Mouse (Mus musculus): ENCODE data around the gene Junb. TPM values are rescaled to one million over a fixed set of nuclear protein-coding genes. Genes with fewer than 3 reads are reported as not detected.

The Junb gene
- polyA plus RNA-seq, 1 experiment: 158 TPM

GRCm38 (mm10) chr8:84987903-84988302, 9.4 kb upstream of the Junb start:
- no peak for TF ChIP-seq MYOD1 (IDR thresholded peaks at IDR 0.05; ENCODE audit: control insufficient read depth, insufficient read length, low read depth)
- TF ChIP-seq MYOG (IDR thresholded peaks at IDR 0.05; ENCODE audit: control insufficient read depth, extremely low read depth, insufficient read length): no peak
- no peak for TF ChIP-seq USF1 (IDR thresholded peaks at IDR 0.05; ENCODE audit: low read depth)
- TF ChIP-seq MAX (IDR thresholded peaks at IDR 0.05): no peak
- TF ChIP-seq FOSL1 (IDR thresholded peaks at IDR 0.05; ENCODE audit: insufficient read depth, low read length, poor library complexity, severe bottlenecking): no peak
- no peak for TF ChIP-seq CTCF (IDR thresholded peaks at IDR 0.05; ENCODE audit: control insufficient read depth, insufficient read depth, insufficient read length)
- no peak for TF ChIP-seq CEBPB (IDR thresholded peaks at IDR 0.05; ENCODE audit: low read depth)
- Histone ChIP-seq H3K36me3 (ENCODE audit: control insufficient read depth, insufficient read depth) (no peaks in the 10 kb centered on the region), H3K79me3 (ENCODE audit: low read depth) (no peaks in the 10 kb centered on the region), H3K79me2 (ENCODE audit: control insufficient read depth, insufficient read depth) (no peaks in the 10 kb centered on the region), H3ac (ENCODE audit: control insufficient read depth, insufficient read length, low read depth) (no peak overlapping the region), H3K4me3 (ENCODE audit: insufficient read depth, poor library complexity, severe bottlenecking) (no peak overlapping the region), H3K27me3 (ENCODE audit: control insufficient read depth, insufficient read depth, insufficient read length) (no peaks in the 10 kb centered on the region)

GRCm38 (mm10) chr8:84987388-84987787, 8.9 kb upstream of the Junb start:
- Histone ChIP-seq H3K79me3 (ENCODE audit: low read depth) (no peaks in the 10 kb centered on the region), H3K27me3 (ENCODE audit: control insufficient read depth, insufficient read depth, insufficient read length) (no peaks in the 10 kb centered on the region), H3ac (ENCODE audit: control insufficient read depth, insufficient read length, low read depth) (no peak overlapping the region), H3K79me2 (ENCODE audit: control insufficient read depth, insufficient read depth) (no peaks in the 10 kb centered on the region), H3K4me3 (ENCODE audit: insufficient read depth, poor library complexity, severe bottlenecking) (no peak overlapping the region), H3K36me3 (ENCODE audit: control insufficient read depth, insufficient read depth) (no peaks in the 10 kb centered on the region)
- TF ChIP-seq USF1 (IDR thresholded peaks at IDR 0.05; ENCODE audit: low read depth): no peak
- no peak for TF ChIP-seq CEBPB (IDR thresholded peaks at IDR 0.05; ENCODE audit: low read depth)
- no peak for TF ChIP-seq MYOD1 (IDR thresholded peaks at IDR 0.05; ENCODE audit: control insufficient read depth, insufficient read length, low read depth)
- TF ChIP-seq FOSL1 (IDR thresholded peaks at IDR 0.05; ENCODE audit: insufficient read depth, low read length, poor library complexity, severe bottlenecking): no peak
- TF ChIP-seq CTCF (IDR thresholded peaks at IDR 0.05; ENCODE audit: control insufficient read depth, insufficient read depth, insufficient read length): no peak
- TF ChIP-seq MYOG (IDR thresholded peaks at IDR 0.05; ENCODE audit: control insufficient read depth, extremely low read depth, insufficient read length): no peak
- no peak for TF ChIP-seq MAX (IDR thresholded peaks at IDR 0.05)

DNA sequence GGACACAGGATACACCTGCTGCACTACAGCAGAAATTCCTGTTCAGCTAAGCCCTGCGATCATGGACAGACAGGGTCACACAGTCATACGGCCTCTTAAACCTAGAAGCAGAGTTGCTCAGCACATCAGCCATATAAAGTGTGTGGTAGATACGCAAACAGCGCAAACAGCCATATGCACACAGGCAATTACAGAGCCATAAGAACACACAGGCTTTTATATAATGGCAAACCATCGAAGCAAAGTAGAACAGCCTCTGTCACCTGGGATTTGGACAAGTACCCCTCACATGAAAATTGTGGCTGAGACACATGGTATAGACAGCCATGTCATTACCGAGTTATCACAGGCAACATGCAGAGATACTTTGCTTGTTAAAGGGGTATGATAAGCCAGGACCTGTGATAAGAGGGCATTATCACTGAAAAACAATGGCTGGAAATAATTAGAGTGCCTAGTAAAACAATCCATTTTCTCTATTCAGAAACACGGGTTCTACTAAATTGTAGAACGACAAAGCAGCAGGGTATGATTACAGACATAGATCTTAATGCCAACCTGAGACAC, 7.9 kb upstream of the Junb start:
- TF ChIP-seq MYOD1 (IDR thresholded peaks at IDR 0.05; ENCODE audit: control insufficient read depth, insufficient read length, low read depth): no peak
- TF ChIP-seq CEBPB (IDR thresholded peaks at IDR 0.05; ENCODE audit: low read depth): no peak
- TF ChIP-seq MAX (IDR thresholded peaks at IDR 0.05): no peak
- no peak for TF ChIP-seq CTCF (IDR thresholded peaks at IDR 0.05; ENCODE audit: control insufficient read depth, insufficient read depth, insufficient read length)
- no peak for TF ChIP-seq FOSL1 (IDR thresholded peaks at IDR 0.05; ENCODE audit: insufficient read depth, low read length, poor library complexity, severe bottlenecking)
- no peak for TF ChIP-seq MYOG (IDR thresholded peaks at IDR 0.05; ENCODE audit: control insufficient read depth, extremely low read depth, insufficient read length)
- TF ChIP-seq USF1 (IDR thresholded peaks at IDR 0.05; ENCODE audit: low read depth): no peak
- no peaks in the 10 kb centered on the region for H3K79me2 ChIP-seq (ENCODE audit: control insufficient read depth, insufficient read depth)
- peak overlapping the region; percentile 66 for H3ac ChIP-seq (ENCODE audit: control insufficient read depth, insufficient read length, low read depth)
- H3K4me3 ChIP-seq (ENCODE audit: insufficient read depth, poor library complexity, severe bottlenecking): no peak overlapping the region
- no peaks in the 10 kb centered on the region for H3K36me3 ChIP-seq (ENCODE audit: control insufficient read depth, insufficient read depth)
- no peaks in the 10 kb centered on the region for H3K79me3 ChIP-seq (ENCODE audit: low read depth)
- H3K27me3 ChIP-seq (ENCODE audit: control insufficient read depth, insufficient read depth, insufficient read length): no peaks in the 10 kb centered on the region

DNA sequence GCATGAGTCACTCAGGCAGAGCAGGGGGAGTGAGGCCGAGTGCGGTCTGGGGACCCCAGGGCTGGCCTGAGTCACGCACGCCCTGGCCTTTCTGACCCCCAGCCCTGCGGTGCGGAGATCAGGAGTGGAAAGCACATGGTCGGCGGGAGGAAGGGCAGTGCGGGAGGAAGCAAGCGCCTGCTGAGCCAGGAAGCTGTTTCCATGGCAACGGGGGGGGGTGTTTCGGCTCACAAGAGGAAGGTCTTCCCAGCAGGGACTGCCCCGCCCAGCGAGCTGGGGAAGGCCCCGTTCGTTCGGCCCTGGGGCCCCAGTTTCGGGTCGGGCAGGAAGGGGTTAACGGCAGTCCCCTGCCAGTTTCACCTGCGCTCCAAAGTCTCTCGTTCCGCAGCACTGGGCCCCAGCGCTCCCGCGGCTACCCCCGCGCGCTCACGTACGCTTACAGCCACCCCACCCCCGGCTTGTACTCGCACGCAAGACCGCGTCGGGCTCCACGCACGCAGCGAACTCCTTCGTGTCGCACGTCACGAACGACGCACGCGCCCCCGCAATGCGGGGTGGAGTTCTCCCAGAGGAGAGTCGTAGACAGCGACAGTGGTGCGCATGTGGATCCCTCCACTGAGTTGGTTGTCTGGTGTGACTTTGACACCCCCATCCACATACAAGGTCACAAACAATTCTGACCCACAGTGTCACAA, 7.3 kb upstream of the Junb start:
- TF ChIP-seq CTCF (IDR thresholded peaks at IDR 0.05; ENCODE audit: control insufficient read depth, insufficient read depth, insufficient read length): no peak
- TF ChIP-seq MYOG (IDR thresholded peaks at IDR 0.05; ENCODE audit: control insufficient read depth, extremely low read depth, insufficient read length): no peak
- TF ChIP-seq FOSL1 (IDR thresholded peaks at IDR 0.05; ENCODE audit: insufficient read depth, low read length, poor library complexity, severe bottlenecking): peak; percentile 62
- TF ChIP-seq MYOD1 (IDR thresholded peaks at IDR 0.05; ENCODE audit: control insufficient read depth, insufficient read length, low read depth): peak; percentile 44
- no peak for TF ChIP-seq USF1 (IDR thresholded peaks at IDR 0.05; ENCODE audit: low read depth)
- TF ChIP-seq CEBPB (IDR thresholded peaks at IDR 0.05; ENCODE audit: low read depth): no peak
- TF ChIP-seq MAX (IDR thresholded peaks at IDR 0.05): peak; percentile 94
- H3K79me3 ChIP-seq (ENCODE audit: low read depth): no peaks in the 10 kb centered on the region
- no peaks in the 10 kb centered on the region for H3K36me3 ChIP-seq (ENCODE audit: control insufficient read depth, insufficient read depth)
- peak overlapping the region; percentile 16 for H3K4me3 ChIP-seq (ENCODE audit: insufficient read depth, poor library complexity, severe bottlenecking)
- peak overlapping the region; percentile 66 for H3ac ChIP-seq (ENCODE audit: control insufficient read depth, insufficient read length, low read depth)
- no peaks in the 10 kb centered on the region for H3K27me3 ChIP-seq (ENCODE audit: control insufficient read depth, insufficient read depth, insufficient read length)
- H3K79me2 ChIP-seq (ENCODE audit: control insufficient read depth, insufficient read depth): no peaks in the 10 kb centered on the region

DNA sequence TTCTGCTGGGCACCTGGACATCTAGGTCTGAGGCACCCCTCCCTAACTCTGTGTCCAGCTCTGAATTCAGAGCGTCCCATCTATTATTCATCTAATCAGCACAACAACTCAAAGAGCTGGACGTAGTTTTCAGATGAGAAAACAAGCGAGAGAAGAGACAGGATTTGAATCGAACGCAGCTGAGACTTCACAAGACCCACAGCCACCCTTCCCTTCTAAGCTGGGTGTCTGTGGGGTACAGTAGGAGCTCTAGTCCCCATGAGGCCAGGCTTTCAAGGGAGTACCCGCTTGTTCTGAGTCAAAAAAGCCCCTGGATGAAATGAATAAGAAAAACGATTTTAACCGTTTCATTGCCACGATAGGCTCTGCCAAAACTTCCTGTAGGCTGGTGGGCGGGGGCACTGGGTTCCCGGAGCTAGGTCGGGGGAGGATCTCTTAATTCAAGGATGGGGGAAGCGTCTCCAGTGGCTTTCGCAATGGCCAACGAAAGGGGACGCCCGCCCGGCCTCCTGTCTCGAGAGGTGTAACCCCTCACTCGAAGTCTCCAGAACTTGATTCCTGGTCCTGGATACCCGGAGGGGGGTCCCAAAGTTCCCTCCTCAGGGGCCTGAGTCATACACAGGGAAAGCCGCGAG, 6.6 kb upstream of the Junb start:
- peak overlapping the region; percentile 16 for H3K4me3 ChIP-seq (ENCODE audit: insufficient read depth, poor library complexity, severe bottlenecking)
- H3K79me2 ChIP-seq (ENCODE audit: control insufficient read depth, insufficient read depth): no peaks in the 10 kb centered on the region
- no peaks in the 10 kb centered on the region for H3K36me3 ChIP-seq (ENCODE audit: control insufficient read depth, insufficient read depth)
- no peaks in the 10 kb centered on the region for H3K79me3 ChIP-seq (ENCODE audit: low read depth)
- peak overlapping the region; percentile 27 for H3ac ChIP-seq (ENCODE audit: control insufficient read depth, insufficient read length, low read depth)
- TF ChIP-seq CEBPB (IDR thresholded peaks at IDR 0.05; ENCODE audit: low read depth) (peak; percentile 85), USF1 (IDR thresholded peaks at IDR 0.05; ENCODE audit: low read depth) (no peak)
- no peaks in the 10 kb centered on the region for H3K27me3 ChIP-seq (ENCODE audit: control insufficient read depth, insufficient read depth, insufficient read length)

Measured in C2C12 (cell line).